Mouse (Mus musculus) large intestine, adult 2 months (tissue): ENCODE results near the gene Olfr1145. TPM values are rescaled to one million over a fixed set of nuclear protein-coding genes. Genes with fewer than 3 reads are reported as not detected.

Experiments used
- DNase-seq: peaks from one replicate; pipeline ENCODE4 v3.0.0-alpha.2; 2012; ENCODE audit warnings: low read depth, low spot score
- WGBS: fragments of 180-500 bp; shearing (Covaris S2); methylation state at CpG from one replicate; pipeline ENCODE4 v1.1.7; 2018; 5-methylcytosine and 5-hydroxymethylcytosine counted together
- polyA plus RNA-seq: library from polyadenylated mRNA; depleted of rRNA; stranded (reverse); fragments of >200 nt; gene quantifications from 2 replicates; pipeline ENCODE4 v1.2.3, GENCODE M21; 2012; rRNA removed

The Olfr1145 gene
- not detected in 2 replicates for polyA plus RNA-seq

DNA sequence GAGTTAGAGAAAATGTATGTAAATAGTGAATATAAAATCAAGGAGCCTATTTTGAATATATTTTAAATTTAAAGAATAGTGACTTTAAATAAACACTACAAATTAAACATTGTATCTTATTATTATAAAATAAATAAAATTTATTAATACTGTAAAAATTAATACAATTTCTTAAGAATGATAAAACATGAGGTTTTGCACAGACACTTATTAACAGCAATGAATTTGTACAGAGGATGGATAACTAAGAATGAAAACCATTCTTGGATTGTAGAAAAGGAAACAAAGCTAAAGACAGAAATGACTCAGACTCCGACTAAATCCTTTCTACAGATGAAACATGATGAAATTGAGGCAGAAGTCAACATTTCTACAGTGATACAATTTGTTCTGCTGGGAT, at the start of gene Olfr1145:
Olfr1145 (plus strand) TSS at position 301 of the 400 bp plus-strand sequence.
- no peak for DNase-seq
- WGBS: 59% methylated on average over 1 of the region's 1 CpGs

- DNase-seq: no peak
- WGBS: 36% methylated on average over 1 of the region's 1 CpGs
Measured at GRCm38 (mm10) chr2:87776143-87776542, 33.5 kb upstream of the Olfr1145 start.

- 66% methylated on average over 4 of the region's 4 CpGs for WGBS
- DNase-seq: no peak
Measured at GRCm38 (mm10) chr2:87779183-87779582, 30.4 kb upstream of the Olfr1145 start, which contains the start of gene Olfr152. Gene Olfr152 (plus strand): TSS chr2:87779483.

GRCm38 (mm10) chr2:87800292-87800691, 9.3 kb upstream of the Olfr1145 start, which contains the start of gene Olfr1143:
Gene Olfr1143 (plus strand): TSS chr2:87800592.
- DNase-seq: no peak

DNA sequence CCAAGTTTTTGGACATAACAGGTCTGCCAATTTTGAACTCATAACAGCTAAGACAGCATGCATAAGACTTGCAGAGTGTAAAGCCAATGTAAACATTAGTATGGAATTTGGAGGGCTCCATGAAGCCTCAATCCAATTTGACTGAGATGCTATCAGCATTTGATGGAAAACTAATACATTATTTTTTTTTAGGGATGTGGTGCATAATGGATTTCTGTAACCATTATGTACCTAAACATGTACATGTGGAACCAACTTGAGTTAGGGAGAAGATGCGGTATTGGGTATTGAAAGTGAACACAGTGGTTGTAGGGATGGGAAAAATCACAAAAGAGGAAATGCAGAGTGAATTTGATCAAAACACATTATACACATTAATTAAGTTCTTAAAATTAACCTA, 20.6 kb downstream of the Olfr1145 start, which contains the start of gene Olfr1148:
Olfr1148 (plus strand) TSS at position 301 of the 400 bp plus-strand sequence.
- WGBS: 89% methylated on average over 1 of the region's 1 CpGs
- no peak for DNase-seq

GRCm38 (mm10) chr2:87843693-87844092, 34.1 kb downstream of the Olfr1145 start, which contains the start of gene Olfr1150-ps1:
Gene Olfr1150-ps1 (plus strand): TSS chr2:87843993.
- no peak for DNase-seq
- 70% methylated on average over 1 of the region's 1 CpGs for WGBS

- 70% methylated on average over 1 of the region's 1 CpGs for WGBS
- DNase-seq: no peak
Measured at GRCm38 (mm10) chr2:87855562-87855961, 45.9 kb downstream of the Olfr1145 start, which contains the start of gene Olfr1151. Gene Olfr1151 (plus strand): TSS chr2:87855862.

Other genes starting within 250 kb of the Olfr1145 start
- not detected in 2 replicates for gene Olfr1129, start 235.9 kb upstream of the Olfr1145 start, polyA plus RNA-seq
- gene Olfr1130, start 203.6 kb upstream of the Olfr1145 start, polyA plus RNA-seq: not detected in 2 replicates
- gene Olfr1131, start 182.7 kb upstream of the Olfr1145 start, polyA plus RNA-seq: not detected in 2 replicates
- gene Olfr1132, start 172.3 kb upstream of the Olfr1145 start, polyA plus RNA-seq: not detected in 2 replicates
- gene Olfr1133, start 162.4 kb upstream of the Olfr1145 start, polyA plus RNA-seq: not detected in 2 replicates
- gene Olfr1134, start 151.4 kb upstream of the Olfr1145 start, polyA plus RNA-seq: not detected in 2 replicates
- gene Olfr1135, start 136.2 kb upstream of the Olfr1145 start, polyA plus RNA-seq: not detected in 2 replicates
- gene Olfr1136, start 115.9 kb upstream of the Olfr1145 start, polyA plus RNA-seq: not detected in 2 replicates
- gene Olfr1137, start 96.6 kb upstream of the Olfr1145 start, polyA plus RNA-seq: not detected in 2 replicates
- not detected in 2 replicates for gene Olfr1138, start 69.8 kb upstream of the Olfr1145 start, polyA plus RNA-seq
- not detected in 2 replicates for gene Olfr1140, start 66.1 kb upstream of the Olfr1145 start, polyA plus RNA-seq
- gene Olfr1141, start 55.8 kb upstream of the Olfr1145 start, polyA plus RNA-seq: not detected in 2 replicates
- not detected in 2 replicates for gene Olfr152, start 30.3 kb upstream of the Olfr1145 start, polyA plus RNA-seq
- gene Olfr1143, start 9.2 kb upstream of the Olfr1145 start, polyA plus RNA-seq: not detected in 2 replicates
- gene Olfr1148, start 20.7 kb downstream of the Olfr1145 start, polyA plus RNA-seq: not detected in 2 replicates
- not detected in 2 replicates for gene Olfr1150-ps1, start 34.2 kb downstream of the Olfr1145 start, polyA plus RNA-seq
- not detected in 2 replicates for gene Olfr1151, start 46.0 kb downstream of the Olfr1145 start, polyA plus RNA-seq
- not detected in 2 replicates for gene Olfr1152, start 56.7 kb downstream of the Olfr1145 start, polyA plus RNA-seq
- not detected in 2 replicates for gene Olfr1153, start 85.1 kb downstream of the Olfr1145 start, polyA plus RNA-seq
- gene Olfr1154, start 95.3 kb downstream of the Olfr1145 start, polyA plus RNA-seq: not detected in 2 replicates
- gene Olfr1155, start 135.3 kb downstream of the Olfr1145 start, polyA plus RNA-seq: not detected in 2 replicates
- gene Olfr1156, start 143.3 kb downstream of the Olfr1145 start, polyA plus RNA-seq: not detected in 2 replicates
- gene Olfr1157, start 158.5 kb downstream of the Olfr1145 start, polyA plus RNA-seq: not detected in 2 replicates
- not detected in 2 replicates for gene Olfr74, start 164.8 kb downstream of the Olfr1145 start, polyA plus RNA-seq
- not detected in 2 replicates for gene Olfr1158, start 180.3 kb downstream of the Olfr1145 start, polyA plus RNA-seq
- not detected in 2 replicates for gene Olfr1160, start 198.4 kb downstream of the Olfr1145 start, polyA plus RNA-seq
- gene Olfr1161, start 213.0 kb downstream of the Olfr1145 start, polyA plus RNA-seq: not detected in 2 replicates
- gene Olfr73, start 227.9 kb downstream of the Olfr1145 start, polyA plus RNA-seq: not detected in 2 replicates
- gene Olfr1162, start 241.3 kb downstream of the Olfr1145 start, polyA plus RNA-seq: not detected in 2 replicates